Mouse (Mus musculus): ENCODE data around the gene Zfp385b. TPM values are rescaled to one million over a fixed set of nuclear protein-coding genes. Genes with fewer than 3 reads are reported as not detected.

Zfp385b gene
- total and polyA plus RNA-seq, 3 experiments = 7.3 to 8.2 (median 7.9) TPM

DNA sequence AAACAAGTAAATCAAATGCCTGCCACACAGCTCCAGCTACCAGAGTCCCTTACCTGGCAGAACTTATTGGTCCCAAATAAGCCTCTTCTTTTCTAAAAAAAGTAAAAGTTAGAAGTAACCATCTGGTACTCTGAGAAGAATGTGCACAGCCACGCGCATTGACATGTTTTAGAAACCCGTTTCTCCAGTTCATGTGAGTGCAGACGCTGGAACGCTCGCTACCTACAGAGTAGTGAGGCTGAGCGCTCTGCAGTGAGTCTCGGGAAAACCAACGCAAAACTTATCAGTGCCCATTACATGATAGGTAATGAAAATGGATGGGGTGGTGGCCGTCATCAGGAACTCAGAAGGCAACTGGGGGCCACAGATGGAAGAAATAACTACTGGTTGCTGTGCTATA lies 338.2 kb downstream of the Zfp385b start:
- intact Hi-C loops (cut with DNase I) = no loop called here

DNA sequence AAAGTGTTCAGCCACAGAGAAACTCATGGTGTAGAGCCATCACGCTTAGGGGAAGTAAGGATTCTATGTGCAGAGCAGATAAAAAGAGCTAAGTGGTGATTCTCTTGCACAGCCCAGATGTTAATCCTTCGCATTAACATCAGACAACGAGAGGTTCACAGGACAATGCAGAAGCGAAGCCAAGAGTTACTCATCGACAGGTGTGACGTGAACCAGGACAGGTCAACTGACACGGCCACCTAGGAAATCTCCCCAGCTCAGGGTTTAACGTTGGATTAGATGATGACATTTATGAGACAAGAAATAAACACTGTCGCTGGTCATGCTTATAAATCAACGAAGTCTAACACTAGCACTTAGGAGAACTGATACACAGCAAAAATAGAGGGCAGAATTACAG lies 341.9 kb downstream of the Zfp385b start:
- Histone ChIP-seq H3K4me1 (ENCODE audit: control insufficient read depth, insufficient read depth, low read length) (no peaks in the 10 kb centered on the region), H3K27ac (no peak overlapping the region), H3K27me3 (ENCODE audit: control insufficient read depth, insufficient read depth, low read length) (no peaks in the 10 kb centered on the region), H3K36me3 (ENCODE audit: control insufficient read depth, insufficient read depth, low read length) (no peaks in the 10 kb centered on the region), H3K4me3 (no peak overlapping the region), H3K79me2 (replicated peaks; ENCODE audit: control insufficient read depth, insufficient read depth, low read length) (no peaks in the 10 kb centered on the region), H3K9ac (ENCODE audit: low read depth, low read length) (no peak overlapping the region)
- DNase-seq = no peak
- 71% methylated on average over 10 of the region's 10 CpGs for WGBS
- intact Hi-C loops (cut with DNase I) = no loop called here
- no peak for TF ChIP-seq EP300 (IDR thresholded peaks at IDR 0.05; ENCODE audit: insufficient read depth, low read depth, low read length)
- TF ChIP-seq CTCF (IDR thresholded peaks at IDR 0.05) = no peak
- TF ChIP-seq POLR2A (IDR thresholded peaks at IDR 0.05; ENCODE audit: insufficient read depth, low read depth, low read length) = no peak

More for the DNA sequence above, 338.2 kb downstream of the Zfp385b start:
- 87% methylated on average over 10 of the region's 10 CpGs for WGBS
- Histone ChIP-seq H3K36me3 (ENCODE audit: control insufficient read depth, insufficient read depth, low read length) (no peaks in the 10 kb centered on the region), H3K79me2 (replicated peaks; ENCODE audit: control insufficient read depth, insufficient read depth, low read length) (no peaks in the 10 kb centered on the region), H3K4me3 (no peak overlapping the region), H3K4me1 (ENCODE audit: control insufficient read depth, insufficient read depth, low read length) (no peaks in the 10 kb centered on the region), H3K27ac (no peak overlapping the region), H3K27me3 (ENCODE audit: control insufficient read depth, insufficient read depth, low read length) (no peaks in the 10 kb centered on the region), H3K9ac (ENCODE audit: low read depth, low read length) (no peak overlapping the region)
- DNase-seq = no peak
- TF ChIP-seq CTCF (IDR thresholded peaks at IDR 0.05) (no peak), POLR2A (IDR thresholded peaks at IDR 0.05; ENCODE audit: insufficient read depth, low read depth, low read length) (no peak), EP300 (IDR thresholded peaks at IDR 0.05; ENCODE audit: insufficient read depth, low read depth, low read length) (no peak)

DNA sequence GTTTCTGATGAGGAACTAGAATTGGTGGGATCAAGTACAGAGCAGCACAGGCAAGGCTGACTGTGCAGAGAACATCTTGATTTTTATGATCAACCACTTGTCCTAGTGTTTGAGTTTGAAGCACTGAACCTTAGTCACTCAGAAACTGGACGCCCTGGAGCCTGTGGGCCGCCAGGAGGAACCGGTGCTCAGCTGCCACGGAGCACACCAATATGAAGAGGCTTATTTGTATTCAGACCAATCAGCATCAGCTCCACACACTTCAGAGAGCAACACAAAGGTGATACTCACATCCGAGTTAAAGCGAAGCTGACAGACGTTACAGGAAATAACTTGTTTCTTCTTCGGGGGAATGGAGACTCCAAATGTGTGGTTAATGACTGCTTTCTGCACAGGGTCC lies 343.0 kb downstream of the Zfp385b start:
- Histone ChIP-seq H3K9ac (ENCODE audit: low read depth, low read length) (no peak overlapping the region), H3K27ac (no peak overlapping the region), H3K4me3 (no peak overlapping the region), H3K27me3 (ENCODE audit: control insufficient read depth, insufficient read depth, low read length) (no peaks in the 10 kb centered on the region), H3K4me1 (ENCODE audit: control insufficient read depth, insufficient read depth, low read length) (no peaks in the 10 kb centered on the region), H3K36me3 (ENCODE audit: control insufficient read depth, insufficient read depth, low read length) (no peaks in the 10 kb centered on the region), H3K79me2 (replicated peaks; ENCODE audit: control insufficient read depth, insufficient read depth, low read length) (no peaks in the 10 kb centered on the region)
- intact Hi-C loops (cut with DNase I) = no loop called here
- TF ChIP-seq CTCF (IDR thresholded peaks at IDR 0.05) (no peak), EP300 (IDR thresholded peaks at IDR 0.05; ENCODE audit: insufficient read depth, low read depth, low read length) (no peak), POLR2A (IDR thresholded peaks at IDR 0.05; ENCODE audit: insufficient read depth, low read depth, low read length) (no peak)
- no peak for DNase-seq
- WGBS = 84% methylated on average over 8 of the region's 8 CpGs

- Histone ChIP-seq H3K27ac (no peak overlapping the region), H3K79me2 (replicated peaks; ENCODE audit: control insufficient read depth, insufficient read depth, low read length) (no peaks in the 10 kb centered on the region), H3K36me3 (ENCODE audit: control insufficient read depth, insufficient read depth, low read length) (no peaks in the 10 kb centered on the region), H3K4me1 (ENCODE audit: control insufficient read depth, insufficient read depth, low read length) (no peaks in the 10 kb centered on the region), H3K4me3 (no peak overlapping the region), H3K9ac (ENCODE audit: low read depth, low read length) (no peak overlapping the region), H3K27me3 (ENCODE audit: control insufficient read depth, insufficient read depth, low read length) (no peaks in the 10 kb centered on the region)
- WGBS = 90% methylated on average over 11 of the region's 11 CpGs
- TF ChIP-seq CTCF (IDR thresholded peaks at IDR 0.05) (no peak), EP300 (IDR thresholded peaks at IDR 0.05; ENCODE audit: insufficient read depth, low read depth, low read length) (no peak), POLR2A (IDR thresholded peaks at IDR 0.05; ENCODE audit: insufficient read depth, low read depth, low read length) (no peak)
- DNase-seq = no peak
- intact Hi-C loops (cut with DNase I) = no loop called here
Measured at GRCm38 (mm10) chr2:77472254-77472837, 347.1 kb downstream of the Zfp385b start.

GRCm38 (mm10) chr2:77470716-77471115 lies 348.7 kb downstream of the Zfp385b start:
- Histone ChIP-seq H3K9ac (ENCODE audit: low read depth, low read length) (no peak overlapping the region), H3K36me3 (ENCODE audit: control insufficient read depth, insufficient read depth, low read length) (no peaks in the 10 kb centered on the region), H3K79me2 (replicated peaks; ENCODE audit: control insufficient read depth, insufficient read depth, low read length) (no peaks in the 10 kb centered on the region), H3K4me3 (no peak overlapping the region), H3K27ac (no peak overlapping the region), H3K27me3 (ENCODE audit: control insufficient read depth, insufficient read depth, low read length) (no peaks in the 10 kb centered on the region), H3K4me1 (ENCODE audit: control insufficient read depth, insufficient read depth, low read length) (no peaks in the 10 kb centered on the region)
- intact Hi-C loops (cut with DNase I) = no loop called here
- no peak for DNase-seq
- TF ChIP-seq EP300 (IDR thresholded peaks at IDR 0.05; ENCODE audit: insufficient read depth, low read depth, low read length) (no peak), CTCF (IDR thresholded peaks at IDR 0.05) (no peak), POLR2A (IDR thresholded peaks at IDR 0.05; ENCODE audit: insufficient read depth, low read depth, low read length) (no peak)
- 76% methylated on average over 7 of the region's 7 CpGs for WGBS

- Histone ChIP-seq H3K9ac (ENCODE audit: low read depth, low read length) (no peak overlapping the region), H3K79me2 (replicated peaks; ENCODE audit: control insufficient read depth, insufficient read depth, low read length) (no peaks in the 10 kb centered on the region), H3K4me1 (ENCODE audit: control insufficient read depth, insufficient read depth, low read length) (no peaks in the 10 kb centered on the region), H3K27ac (no peak overlapping the region), H3K27me3 (ENCODE audit: control insufficient read depth, insufficient read depth, low read length) (no peaks in the 10 kb centered on the region), H3K4me3 (no peak overlapping the region), H3K36me3 (ENCODE audit: control insufficient read depth, insufficient read depth, low read length) (no peaks in the 10 kb centered on the region)
- 93% methylated on average over 10 of the region's 10 CpGs for WGBS
- TF ChIP-seq POLR2A (IDR thresholded peaks at IDR 0.05; ENCODE audit: insufficient read depth, low read depth, low read length) (no peak), EP300 (IDR thresholded peaks at IDR 0.05; ENCODE audit: insufficient read depth, low read depth, low read length) (no peak), CTCF (IDR thresholded peaks at IDR 0.05) (no peak)
- no peak for DNase-seq
- intact Hi-C loops (cut with DNase I) = loop anchor here (5.0 kb wide), 1 partner anchor 56 kb away; no protein-coding TSS in a partner anchor
Measured at GRCm38 (mm10) chr2:77461413-77461812, 358.0 kb downstream of the Zfp385b start.
